Mouse (Mus musculus) MN1 (cell line): ENCODE data around the gene Ripor3.

Source experiments
- DNase-seq: peaks from one replicate; pipeline ENCODE4 v3.0.0-alpha.2; 2016; ENCODE audit warnings: low spot score

The Ripor3 gene

GRCm38 (mm10) chr2:167987640-167988039 is 22.8 kb downstream of the Ripor3 start:
- no peak for DNase-seq

GRCm38 (mm10) chr2:167986762-167987161 is 23.7 kb downstream of the Ripor3 start:
- DNase-seq: peak; percentile 54

GRCm38 (mm10) chr2:167984946-167985345 is 25.5 kb downstream of the Ripor3 start:
- DNase-seq: peak; percentile 33

GRCm38 (mm10) chr2:167984371-167984770 is 26.0 kb downstream of the Ripor3 start:
- DNase-seq: peak; percentile 47

- DNase-seq: no peak
These were observed 27.8 kb downstream of the Ripor3 start for GRCm38 (mm10) chr2:167982646-167983045.

GRCm38 (mm10) chr2:167980391-167980790 is 30.0 kb downstream of the Ripor3 start:
- no peak for DNase-seq

GRCm38 (mm10) chr2:167978271-167978670 is 32.1 kb downstream of the Ripor3 start:
- DNase-seq: no peak

- no peak for DNase-seq
These were observed 34.7 kb downstream of the Ripor3 start for GRCm38 (mm10) chr2:167975746-167976145.

GRCm38 (mm10) chr2:167972809-167973208 is 37.6 kb downstream of the Ripor3 start:
- DNase-seq: no peak

GRCm38 (mm10) chr2:167972146-167972545 is 38.3 kb downstream of the Ripor3 start:
- no peak for DNase-seq

- DNase-seq: peak; percentile 34
These were observed 40.4 kb downstream of the Ripor3 start for GRCm38 (mm10) chr2:167969851-167970541.

- DNase-seq: no peak
These were observed 41.9 kb downstream of the Ripor3 start for GRCm38 (mm10) chr2:167968504-167968903.

- no peak for DNase-seq
These were observed 44.5 kb downstream of the Ripor3 start for GRCm38 (mm10) chr2:167965911-167966310.

GRCm38 (mm10) chr2:167964320-167964719 is 46.1 kb downstream of the Ripor3 start:
- DNase-seq: no peak

GRCm38 (mm10) chr2:167963778-167964300 is 46.6 kb downstream of the Ripor3 start:
- DNase-seq: no peak

- DNase-seq: no peak
These were observed 47.2 kb downstream of the Ripor3 start for GRCm38 (mm10) chr2:167963176-167963575.

GRCm38 (mm10) chr2:167962347-167962746 is 48.1 kb downstream of the Ripor3 start:
- DNase-seq: no peak

GRCm38 (mm10) chr2:167960584-167960983 is 49.8 kb downstream of the Ripor3 start:
- DNase-seq: no peak

GRCm38 (mm10) chr2:167959996-167960395 is 50.4 kb downstream of the Ripor3 start:
- DNase-seq: no peak

- DNase-seq: peak; percentile 58
These were observed 51.0 kb downstream of the Ripor3 start for GRCm38 (mm10) chr2:167959384-167959911.

- peak; percentile 86 for DNase-seq
These were observed 51.6 kb downstream of the Ripor3 start for GRCm38 (mm10) chr2:167958843-167959242.

- DNase-seq: peak; percentile 67
These were observed 52.2 kb downstream of the Ripor3 start for GRCm38 (mm10) chr2:167958082-167958788.

GRCm38 (mm10) chr2:167957539-167957938 is 52.9 kb downstream of the Ripor3 start:
- DNase-seq: no peak
